Mouse (Mus musculus) lung, embryonic 16.5 days (tissue): ENCODE results near the gene Snx9. TPM values are rescaled to one million over a fixed set of nuclear protein-coding genes. Genes with fewer than 3 reads are reported as not detected.

Source experiments
- ATAC-seq: fragments of 200-750 bp; cut with Nextera tagmentation; 2 replicates; pipeline ENCODE4 v1.8.0; 2017; ENCODE audit warnings: low read depth, mild to moderate bottlenecking, moderate library complexity
- H3K27ac ChIP-seq: fragments of 300-500 bp; sonication (generic); 2 replicates; pipeline ENCODE4 v1.5.1; 2014; ENCODE audit warnings: mild to moderate bottlenecking, control low read depth, low read length
- H3K27me3 ChIP-seq: fragments of 300-500 bp; sonication (generic); 2 replicates; pipeline ENCODE4 v1.6.1; 2014; ENCODE audit warnings: low read depth, low read length, mixed read lengths; ENCODE audit not compliant: control insufficient read depth, insufficient read depth
- H3K36me3 ChIP-seq: fragments of 300-500 bp; sonication (generic); 2 replicates; pipeline ENCODE4 v1.6.1; 2014; ENCODE audit warnings: low read length; ENCODE audit not compliant: control insufficient read depth, insufficient read depth
- H3K4me1 ChIP-seq: fragments of 300-500 bp; sonication (generic); replicated peaks from 2 replicates; pipeline ENCODE4 v1.6.1; 2014; ENCODE audit warnings: low read length, mixed read lengths; ENCODE audit not compliant: control insufficient read depth, insufficient read depth
- H3K4me2 ChIP-seq: fragments of 300-500 bp; sonication (generic); 2 replicates; pipeline ENCODE4 v1.6.1; 2014; ENCODE audit warnings: low read depth, low read length, control low read depth
- H3K4me3 ChIP-seq: fragments of 300-500 bp; sonication (generic); 2 replicates; pipeline ENCODE4 v1.5.1; 2014; ENCODE audit warnings: mild to moderate bottlenecking, low read length, control low read depth
- H3K9ac ChIP-seq: fragments of 300-500 bp; sonication (generic); 2 replicates; pipeline ENCODE4 v1.6.1; 2014; ENCODE audit warnings: low read length, control low read depth
- H3K9me3 ChIP-seq: fragments of 300-500 bp; sonication (generic); 2 replicates; pipeline ENCODE4 v1.6.1; 2016; ENCODE audit warnings: low read length; ENCODE audit not compliant: control insufficient read depth
- WGBS: fragments of 180-500 bp; shearing (Covaris S2); extraction: QIAGEN DNeasy Blood & Tissue Kit; methylation state at CpG from one replicate; pipeline ENCODE4 v1.1.7; 2014; 5-methylcytosine and 5-hydroxymethylcytosine counted together
- polyA plus RNA-seq: library from polyadenylated mRNA; unstranded; fragments of >200 nt; fragmentation: Nextera tagmentation; extraction: Ambion mirVana; gene quantifications from 2 replicates; pipeline ENCODE4 v1.2.1, GENCODE M21; 2015

The Snx9 gene
- polyA plus RNA-seq, 1 experiment from 2014 or later, result 25.1 TPM

DNA sequence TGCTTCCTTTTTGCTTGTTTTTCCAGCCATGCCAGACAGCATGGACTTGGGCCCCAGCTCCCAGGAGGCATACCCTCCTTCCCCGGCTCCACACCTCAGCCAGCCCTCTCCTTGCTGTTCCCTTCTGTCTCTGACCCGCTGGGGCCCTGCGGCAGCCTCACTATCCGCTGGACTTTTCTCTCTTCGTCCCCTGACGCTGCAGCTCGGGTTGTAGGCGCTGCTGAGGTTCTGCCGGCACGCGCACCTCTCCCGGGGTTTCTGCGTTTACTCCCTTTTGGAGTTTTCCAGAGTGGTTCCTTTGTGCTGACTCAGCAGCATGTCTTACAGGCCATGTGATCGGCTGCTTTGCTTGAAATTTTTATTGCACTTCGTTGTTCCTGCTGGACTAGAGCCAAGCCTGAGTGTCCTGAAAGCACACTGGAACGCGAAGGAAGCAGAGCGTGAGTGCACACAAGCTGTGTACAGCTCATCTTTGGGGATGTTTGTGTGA is 8.3 kb downstream of the Snx9 start:
- peak overlapping the region; percentile 77 for H3K4me2 ChIP-seq
- peak overlapping the region; percentile 87 for H3K27ac ChIP-seq
- H3K9me3 ChIP-seq, result no peaks in the 10 kb centered on the region
- no peaks in the 10 kb centered on the region for H3K36me3 ChIP-seq
- H3K27me3 ChIP-seq, result no peaks in the 10 kb centered on the region
- H3K4me1 ChIP-seq, result peaks cover 15% of the 10 kb centered on the region
- peak overlapping the region; percentile 70 for H3K9ac ChIP-seq
- peak; percentile 82 for ATAC-seq
- H3K4me3 ChIP-seq, result peak overlapping the region; percentile 39
- WGBS, result 6% methylated on average over 18 of the region's 18 CpGs

DNA sequence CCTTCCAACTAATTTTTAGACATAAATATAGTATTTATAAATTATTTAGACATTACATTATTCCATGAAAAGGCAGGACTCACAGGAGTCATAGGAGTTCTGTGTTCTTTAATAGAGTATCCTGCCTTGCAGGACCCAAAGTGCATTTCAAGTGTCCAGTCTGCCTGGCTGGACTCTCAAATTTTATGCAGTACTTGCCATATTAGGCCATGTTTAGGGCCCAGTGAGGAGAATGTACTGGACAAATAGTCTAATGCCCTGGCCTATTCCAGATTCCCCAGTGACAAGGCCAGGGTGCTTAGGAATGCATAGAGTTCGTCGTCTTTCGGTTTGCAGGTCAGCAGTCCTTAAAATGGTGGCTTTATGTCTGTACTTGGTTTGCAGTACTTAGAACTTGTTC is 8.9 kb downstream of the Snx9 start:
- Histone ChIP-seq H3K4me3 (no peak overlapping the region), H3K9me3 (no peaks in the 10 kb centered on the region), H3K4me2 (peak overlapping the region; percentile 77; the same call in 1 of the 2 replicates), H3K4me1 (peaks cover 15% of the 10 kb centered on the region), H3K9ac (no peak overlapping the region), H3K36me3 (no peaks in the 10 kb centered on the region), H3K27me3 (no peaks in the 10 kb centered on the region), H3K27ac (peak overlapping the region; percentile 87)
- ATAC-seq, result no peak
- WGBS, result 95% methylated on average over 3 of the region's 3 CpGs

DNA sequence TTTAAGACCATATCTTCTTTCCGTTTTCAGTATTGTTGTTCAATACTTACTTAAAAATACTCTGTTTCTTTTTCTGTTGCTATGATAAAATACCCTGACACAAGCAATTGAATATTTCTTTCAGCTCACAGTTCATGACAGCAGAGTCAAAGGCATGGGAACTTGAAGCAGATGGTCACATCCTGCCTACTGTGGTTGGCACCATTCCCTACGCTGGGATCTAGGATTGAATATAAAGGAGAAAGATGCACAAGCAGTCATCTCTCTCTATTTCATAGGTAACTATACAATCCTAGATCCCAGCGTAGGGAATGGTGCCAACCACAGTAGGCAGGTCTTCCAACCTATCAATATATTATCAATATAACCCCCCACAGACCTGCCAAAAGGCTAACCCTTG is 9.3 kb downstream of the Snx9 start:
- Histone ChIP-seq H3K9me3 (no peaks in the 10 kb centered on the region), H3K9ac (no peak overlapping the region), H3K27ac (no peak overlapping the region), H3K4me1 (peaks cover 15% of the 10 kb centered on the region), H3K36me3 (no peaks in the 10 kb centered on the region), H3K27me3 (no peaks in the 10 kb centered on the region), H3K4me2 (no peak overlapping the region), H3K4me3 (no peak overlapping the region)
- ATAC-seq, result no peak
- WGBS, result 92% methylated on average over 3 of the region's 3 CpGs

DNA sequence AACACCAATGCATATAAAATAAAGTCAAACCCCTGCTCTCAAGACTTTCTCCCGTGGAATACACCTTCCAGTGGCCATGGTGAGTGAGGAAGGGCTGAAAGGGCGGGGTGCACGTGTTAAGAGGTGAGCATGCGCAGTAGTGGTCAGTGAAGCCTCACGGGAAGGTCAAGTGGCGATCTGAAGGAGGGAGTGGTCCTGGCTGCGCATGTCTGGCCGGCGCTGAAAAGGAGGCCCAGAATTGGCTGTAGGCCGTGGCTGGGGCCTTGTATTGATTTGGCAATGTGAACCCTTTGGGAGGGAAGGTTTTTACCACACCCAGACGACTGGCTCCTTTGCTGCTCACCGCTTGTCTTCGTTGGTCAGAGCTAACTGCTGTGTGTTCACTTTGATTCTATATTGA is 12.8 kb downstream of the Snx9 start:
- no peak for ATAC-seq
- H3K27ac ChIP-seq, result no peak overlapping the region
- H3K27me3 ChIP-seq, result no peaks in the 10 kb centered on the region
- WGBS, result 91% methylated on average over 13 of the region's 13 CpGs
- no peaks in the 10 kb centered on the region for H3K36me3 ChIP-seq
- no peak overlapping the region for H3K4me2 ChIP-seq
- H3K4me3 ChIP-seq, result no peak overlapping the region
- H3K9ac ChIP-seq, result no peak overlapping the region
- H3K4me1 ChIP-seq, result peaks cover 15% of the 10 kb centered on the region
- no peaks in the 10 kb centered on the region for H3K9me3 ChIP-seq

DNA sequence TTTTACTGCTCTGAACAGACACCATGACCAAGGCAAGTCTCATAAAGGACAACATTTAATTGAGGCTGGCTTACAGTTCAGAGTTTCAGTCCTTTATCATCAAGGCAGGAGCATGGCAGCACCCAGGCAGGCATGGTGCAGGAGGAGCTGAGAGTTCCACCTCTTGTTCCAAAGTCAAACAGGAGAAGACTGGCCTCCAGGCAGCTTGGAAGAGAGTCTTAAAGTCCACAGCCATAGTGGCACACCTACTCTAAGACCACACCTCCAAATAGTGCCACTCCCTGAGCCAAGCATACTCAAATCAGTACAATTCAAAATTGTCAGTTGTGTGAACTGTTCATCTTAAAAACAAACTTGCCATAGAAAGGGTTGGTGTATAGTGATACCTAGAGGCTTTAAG is 14.4 kb downstream of the Snx9 start:
- H3K4me2 ChIP-seq, result no peak overlapping the region
- H3K36me3 ChIP-seq, result no peaks in the 10 kb centered on the region
- H3K4me1 ChIP-seq, result peaks cover 7% of the 10 kb centered on the region; the same call in 1 of the 2 replicates
- no peaks in the 10 kb centered on the region for H3K27me3 ChIP-seq
- no peaks in the 10 kb centered on the region for H3K9me3 ChIP-seq
- no peak overlapping the region for H3K27ac ChIP-seq
- no peak overlapping the region for H3K9ac ChIP-seq
- no peak for ATAC-seq
- H3K4me3 ChIP-seq, result no peak overlapping the region

DNA sequence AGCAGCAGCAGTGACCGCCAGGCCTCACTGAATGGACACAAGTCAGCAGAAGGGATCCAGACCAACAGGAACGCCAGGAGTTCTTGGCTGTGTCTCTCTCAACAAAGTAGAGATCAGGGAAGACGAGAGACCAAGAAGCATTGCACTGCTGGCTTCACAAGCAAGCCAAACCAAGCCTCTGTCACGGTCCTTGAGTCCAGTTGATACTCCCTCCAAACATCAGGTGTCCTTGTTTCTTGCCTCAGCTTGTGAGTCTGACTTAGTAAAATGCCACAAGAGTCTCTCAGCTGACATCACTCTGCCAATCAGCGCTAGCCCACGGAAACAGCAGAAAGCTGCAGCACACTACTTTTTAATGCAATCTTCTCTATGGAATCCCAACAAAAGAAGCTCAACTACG is 15.3 kb downstream of the Snx9 start:
- ATAC-seq, result no peak
- Histone ChIP-seq H3K27ac (no peak overlapping the region), H3K4me2 (no peak overlapping the region), H3K36me3 (no peaks in the 10 kb centered on the region), H3K4me1 (peaks cover 7% of the 10 kb centered on the region; the same call in 1 of the 2 replicates), H3K9me3 (no peaks in the 10 kb centered on the region), H3K27me3 (no peaks in the 10 kb centered on the region), H3K9ac (no peak overlapping the region), H3K4me3 (no peak overlapping the region)
- 86% methylated on average over 7 of the region's 7 CpGs for WGBS

DNA sequence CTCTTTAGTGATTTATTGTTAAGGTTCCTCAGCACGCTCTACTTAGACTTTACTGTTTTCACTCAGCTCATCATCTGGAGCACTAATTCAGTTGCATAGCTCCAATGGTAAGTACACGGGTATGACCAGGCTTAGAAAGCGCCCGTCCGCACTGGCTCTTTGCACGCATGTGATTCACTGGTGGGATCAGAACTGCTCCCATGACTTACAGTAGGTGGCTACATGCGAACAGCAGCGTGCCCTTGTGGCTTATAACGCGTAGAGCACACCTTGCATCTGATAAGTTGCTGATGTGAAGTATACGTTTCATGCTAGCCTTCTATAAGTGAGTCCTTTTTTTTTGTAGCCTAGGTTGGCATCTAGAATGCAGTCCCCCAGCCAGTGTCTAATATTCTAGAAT is 16.1 kb downstream of the Snx9 start:
- no peak for ATAC-seq
- Histone ChIP-seq H3K4me3 (no peak overlapping the region), H3K4me2 (no peak overlapping the region), H3K36me3 (no peaks in the 10 kb centered on the region), H3K9me3 (no peaks in the 10 kb centered on the region), H3K27me3 (no peaks in the 10 kb centered on the region), H3K4me1 (peaks cover 7% of the 10 kb centered on the region; the same call in 1 of the 2 replicates), H3K9ac (no peak overlapping the region), H3K27ac (no peak overlapping the region)
- 86% methylated on average over 11 of the region's 11 CpGs for whole genome bisulfite sequencing

DNA sequence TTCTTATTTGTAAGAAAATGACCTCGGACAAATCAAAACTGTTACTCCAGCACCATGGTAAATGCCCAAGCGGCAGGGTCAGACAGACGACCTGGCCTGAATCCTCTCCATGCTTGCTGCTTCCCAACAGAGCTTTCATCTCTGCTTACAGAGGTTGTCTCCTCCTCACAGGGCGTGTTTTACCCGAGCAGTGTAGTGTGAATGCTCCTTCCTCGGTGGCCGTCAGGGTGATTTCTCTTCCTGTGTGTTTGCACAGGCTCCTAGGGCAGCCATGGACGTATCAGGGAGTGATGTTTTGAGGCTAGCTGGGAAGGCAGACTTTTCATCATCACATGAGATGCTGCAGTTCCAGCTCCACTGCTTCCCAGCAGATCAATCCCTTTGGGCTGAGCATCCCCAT is 17.1 kb downstream of the Snx9 start:
- ATAC-seq, result no peak
- WGBS, result 40% methylated on average over 8 of the region's 8 CpGs

DNA sequence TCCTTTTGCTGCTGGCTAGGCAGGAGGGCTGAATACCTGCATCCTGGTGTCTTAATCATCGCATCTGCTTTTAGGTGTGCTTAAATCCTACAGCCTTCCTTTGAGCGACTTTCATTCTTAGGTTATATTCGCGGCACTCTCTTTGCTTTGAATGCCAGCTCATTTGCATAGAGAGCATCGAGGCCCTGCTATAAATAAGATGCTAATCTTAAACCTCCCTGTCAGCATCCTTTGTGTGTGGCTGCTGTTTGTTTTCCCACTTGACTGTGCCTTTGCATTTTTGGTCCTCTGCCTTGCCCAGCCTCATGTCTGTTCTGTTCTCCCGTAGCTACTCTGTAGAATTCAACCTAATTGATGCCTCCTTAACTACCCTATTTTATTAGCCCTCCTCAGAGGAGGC is 21.2 kb downstream of the Snx9 start:
- H3K9ac ChIP-seq, result no peak overlapping the region
- 40% methylated on average over 6 of the region's 6 CpGs for WGBS
- no peaks in the 10 kb centered on the region for H3K27me3 ChIP-seq
- H3K27ac ChIP-seq, result no peak overlapping the region
- ATAC-seq, result no peak
- H3K36me3 ChIP-seq, result no peaks in the 10 kb centered on the region
- no peak overlapping the region for H3K4me2 ChIP-seq
- peaks cover 9% of the 10 kb centered on the region for H3K4me1 ChIP-seq
- H3K4me3 ChIP-seq, result no peak overlapping the region
- no peaks in the 10 kb centered on the region for H3K9me3 ChIP-seq

More for the DNA sequence above, 17.1 kb downstream of the Snx9 start:
- H3K27ac ChIP-seq, result no peak overlapping the region
- peaks cover 7% of the 10 kb centered on the region; the same call in 1 of the 2 replicates for H3K4me1 ChIP-seq
- no peaks in the 10 kb centered on the region for H3K9me3 ChIP-seq
- no peaks in the 10 kb centered on the region for H3K36me3 ChIP-seq
- H3K9ac ChIP-seq, result no peak overlapping the region
- no peaks in the 10 kb centered on the region for H3K27me3 ChIP-seq
- H3K4me2 ChIP-seq, result no peak overlapping the region
- no peak overlapping the region for H3K4me3 ChIP-seq

DNA sequence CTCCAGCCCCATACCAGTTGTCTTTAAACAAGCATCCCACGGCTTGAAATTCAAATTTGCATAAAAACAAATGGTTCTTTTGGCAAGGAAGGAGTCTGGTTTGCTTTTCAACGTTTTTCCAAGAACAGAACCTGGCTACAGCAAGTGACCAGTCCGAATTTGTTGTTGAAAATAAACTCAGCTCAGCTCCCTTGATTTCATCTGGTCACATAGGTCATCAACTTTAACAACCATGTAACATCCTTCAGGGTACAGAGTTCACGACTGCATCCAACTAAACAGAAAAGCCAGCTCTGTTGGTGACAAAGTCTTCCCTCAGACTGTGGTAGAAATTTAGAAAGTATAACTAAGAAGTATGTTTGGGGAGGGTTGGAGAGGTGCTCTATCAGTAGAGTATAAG is 21.7 kb downstream of the Snx9 start:
- Histone ChIP-seq H3K27ac (no peak overlapping the region), H3K27me3 (no peaks in the 10 kb centered on the region), H3K4me1 (peaks cover 11% of the 10 kb centered on the region), H3K9me3 (no peaks in the 10 kb centered on the region), H3K4me2 (no peak overlapping the region), H3K9ac (no peak overlapping the region), H3K4me3 (no peak overlapping the region), H3K36me3 (no peaks in the 10 kb centered on the region)
- 61% methylated on average over 4 of the region's 4 CpGs for WGBS
- no peak for ATAC-seq
